Mouse (Mus musculus): ENCODE data around the gene Glis2.

Glis2 gene

GRCm38 (mm10) chr16:4593971-4594813 is at the start of gene Glis2:
Glis2 (plus strand) TSS chr16:4594713.
- DNase-seq (ENCODE audit: low spot score), result peak; percentile 92

GRCm38 (mm10) chr16:4544845-4545244 is 49.7 kb upstream of the Glis2 start:
- DNase-seq (ENCODE audit: low spot score), result no peak

GRCm38 (mm10) chr16:4546838-4547237 is 47.7 kb upstream of the Glis2 start:
- DNase-seq (ENCODE audit: low spot score), result no peak

- no peak for DNase-seq (ENCODE audit: low spot score)
Observed at GRCm38 (mm10) chr16:4547611-4548010, 46.9 kb upstream of the Glis2 start.

- no peak for DNase-seq (ENCODE audit: low spot score)
Observed at GRCm38 (mm10) chr16:4548953-4549688, 45.4 kb upstream of the Glis2 start.

- DNase-seq (ENCODE audit: low spot score), result peak; percentile 84
Observed at GRCm38 (mm10) chr16:4551056-4551455, 43.5 kb upstream of the Glis2 start.

- no peak for DNase-seq (ENCODE audit: low spot score)
Observed at GRCm38 (mm10) chr16:4551885-4552284, 42.6 kb upstream of the Glis2 start.

GRCm38 (mm10) chr16:4552829-4553550 is 41.5 kb upstream of the Glis2 start:
- peak; percentile 73 for DNase-seq (ENCODE audit: low spot score)

- DNase-seq (ENCODE audit: low spot score), result no peak
Observed at GRCm38 (mm10) chr16:4555555-4555954, 39.0 kb upstream of the Glis2 start.

- DNase-seq (ENCODE audit: low spot score), result no peak
Observed at GRCm38 (mm10) chr16:4557085-4557484, 37.4 kb upstream of the Glis2 start.

- DNase-seq (ENCODE audit: low spot score), result peak; percentile 65
Observed at GRCm38 (mm10) chr16:4557949-4558348, 36.6 kb upstream of the Glis2 start.

- DNase-seq (ENCODE audit: low spot score), result peak; percentile 95
Observed at GRCm38 (mm10) chr16:4558384-4558979, 36.0 kb upstream of the Glis2 start.

GRCm38 (mm10) chr16:4558980-4559631 is 35.4 kb upstream of the Glis2 start:
- peak; percentile 73 for DNase-seq (ENCODE audit: low spot score)

GRCm38 (mm10) chr16:4559715-4560144 is 34.8 kb upstream of the Glis2 start, which contains the start of gene Tfap4:
Tfap4 (minus strand) TSS chr16:4559854.
- DNase-seq (ENCODE audit: low spot score), result peak; percentile 94

GRCm38 (mm10) chr16:4560145-4560952 is 34.2 kb upstream of the Glis2 start:
- peak; percentile 66 for DNase-seq (ENCODE audit: low spot score)

GRCm38 (mm10) chr16:4567912-4568311 is 26.6 kb upstream of the Glis2 start:
- DNase-seq (ENCODE audit: low spot score), result peak; percentile 96

- peak; percentile 33 for DNase-seq (ENCODE audit: low spot score)
Observed at GRCm38 (mm10) chr16:4570737-4571136, 23.8 kb upstream of the Glis2 start.

GRCm38 (mm10) chr16:4576038-4576437 is 18.5 kb upstream of the Glis2 start:
- DNase-seq (ENCODE audit: low spot score), result no peak

GRCm38 (mm10) chr16:4576873-4577272 is 17.6 kb upstream of the Glis2 start:
- no peak for DNase-seq (ENCODE audit: low spot score)

GRCm38 (mm10) chr16:4578630-4579029 is 15.9 kb upstream of the Glis2 start:
- no peak for DNase-seq (ENCODE audit: low spot score)
